Comparison of ENCODE assay signal across 22 mouse cellular contexts in the genomic region with DNA sequence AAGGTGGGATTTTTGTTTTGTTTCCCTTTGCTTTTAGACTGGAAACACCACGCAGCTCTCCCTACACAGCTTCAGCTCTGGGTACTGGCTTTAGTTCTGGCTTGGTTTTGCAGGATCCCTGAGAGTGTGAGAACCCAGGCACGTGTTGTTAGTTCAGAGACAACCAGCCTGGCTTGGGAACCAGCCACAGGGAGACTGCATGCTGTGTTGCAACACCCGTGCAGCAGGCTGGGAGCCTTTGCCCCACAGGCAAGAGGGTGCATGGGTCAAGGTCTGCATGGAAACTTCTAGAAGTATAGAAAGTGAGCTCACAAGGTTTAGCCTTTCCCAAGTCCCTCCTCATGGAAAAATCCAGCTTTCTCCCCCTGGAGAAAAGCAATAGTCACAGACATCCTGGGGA. TPM values are rescaled to one million over a fixed set of nuclear protein-coding genes. Genes with fewer than 3 reads are reported as not detected.
A peak's percentile ranks its signal among the peaks of the same experiment; 100 is the strongest.
DNase-seq lines count a peak whose midpoint lies in the region; ATAC-seq and TF ChIP-seq lines count a peak whose summit lies in the region.
"Had no signal": no experiment of that assay in that cellular context is flagged by ENCODE, and none has a peak within 500 bp of the region (broad histone marks: within the 10 kb centered on the region; RNA-seq: fewer than 3 reads in every experiment).

No protein-coding gene starts in this region.

- peak; percentile 75 for DNase-seq in liver, adult 2 months (ENCODE audit: extremely low read depth, low read depth, low spot score)
- no peak for DNase-seq in liver, postnatal 0 days
- no peak for DNase-seq in layer of hippocampus, postnatal 10 days (ENCODE audit: low spot score in 2 of 2)
- no peak for DNase-seq in right cerebral cortex, postnatal 14 days
- DNase-seq: cerebellum, adult 18-20 months; cerebellum, adult 9-11 months; gastrocnemius, postnatal 10 days; heart, adult 18-20 months; heart, postnatal 14 days had no signal

- no peak overlapping the region for H3K9ac ChIP-seq in intestine, embryonic 15.5 days
- H3K9ac ChIP-seq in intestine, postnatal 0 days (ENCODE audit: low read depth, low read length) = no peak overlapping the region
- no peak overlapping the region for H3K9ac ChIP-seq in liver, adult 2 months (ENCODE audit: low read depth, low read length)
- H3K9ac ChIP-seq in liver, postnatal 0 days (replicated peaks) = no peak overlapping the region
- H3K9ac ChIP-seq: embryonic facial prominence, embryonic 12.5 days; forebrain, embryonic 15.5 days; heart, embryonic 15.5 days; hindbrain, embryonic 13.5 days had no signal

- H3K27me3 ChIP-seq in intestine, embryonic 15.5 days (replicated peaks) = no peaks in the 10 kb centered on the region
- H3K27me3 ChIP-seq in intestine, postnatal 0 days (replicated peaks; ENCODE audit: control insufficient read depth, insufficient read depth, low read length) = no peaks in the 10 kb centered on the region
- no peaks in the 10 kb centered on the region for H3K27me3 ChIP-seq in liver, adult 2 months (ENCODE audit: control insufficient read depth, insufficient read depth, low read length)
- no peaks in the 10 kb centered on the region for H3K27me3 ChIP-seq in liver, postnatal 0 days (ENCODE audit: insufficient read depth, low read length)
- H3K27me3 ChIP-seq: forebrain, embryonic 15.5 days; heart, embryonic 15.5 days had no signal

- no peaks in the 10 kb centered on the region for H3K4me1 ChIP-seq in intestine, embryonic 15.5 days (replicated peaks)
- no peaks in the 10 kb centered on the region for H3K4me1 ChIP-seq in intestine, postnatal 0 days (replicated peaks; ENCODE audit: control insufficient read depth, insufficient read depth, low read length)
- H3K4me1 ChIP-seq in brown adipose tissue, adult 24 weeks (ENCODE audit: control insufficient read depth, insufficient read depth, insufficient read length, low read length) = no peaks in the 10 kb centered on the region
- H3K4me1 ChIP-seq in liver, adult 2 months (ENCODE audit: control insufficient read depth, insufficient read depth, low read length) = no peaks in the 10 kb centered on the region
- no peaks in the 10 kb centered on the region for H3K4me1 ChIP-seq in liver, postnatal 0 days (ENCODE audit: insufficient read depth)
- H3K4me1 ChIP-seq: embryonic facial prominence, embryonic 12.5 days; forebrain, embryonic 15.5 days; heart, embryonic 15.5 days; hindbrain, embryonic 13.5 days had no signal

- WGBS in intestine, embryonic 15.5 days = 48% methylated on average over 3 of the region's 3 CpGs
- 42% methylated on average over 3 of the region's 3 CpGs for WGBS in intestine, postnatal 0 days
- WGBS in liver, adult 2 months = 27% methylated on average over 3 of the region's 3 CpGs
- 46% methylated on average over 3 of the region's 3 CpGs for WGBS in liver, postnatal 0 days (ENCODE audit: insufficient replicate concordance)

- TF ChIP-seq POLR2A in liver, adult 2 months (IDR thresholded peaks at IDR 0.05; ENCODE audit: extremely low read depth, insufficient read depth, low read length) = no peak

- no peak for TF ChIP-seq CTCF in intestine, postnatal 0 days (IDR thresholded peaks at IDR 0.05; ENCODE audit: low read depth)
- no peak for TF ChIP-seq CTCF in liver, adult 2 months (IDR thresholded peaks at IDR 0.05; ENCODE audit: low read depth, low read length)
- no peak for TF ChIP-seq CTCF in liver, postnatal 0 days (IDR thresholded peaks at IDR 0.05; ENCODE audit: low read depth)

- H3K27ac ChIP-seq in intestine, embryonic 15.5 days = no peak overlapping the region
- no peak overlapping the region for H3K27ac ChIP-seq in intestine, postnatal 0 days (ENCODE audit: low read depth, low read length)
- H3K27ac ChIP-seq in brown adipose tissue, adult 24 weeks (replicated peaks; ENCODE audit: low read depth, low read length) = peak overlapping the region; percentile 65
- no peak overlapping the region for H3K27ac ChIP-seq in liver, adult 2 months (replicated peaks; ENCODE audit: insufficient read depth, low read depth, low read length)
- no peak overlapping the region for H3K27ac ChIP-seq in liver, postnatal 0 days (ENCODE audit: low read depth)
- H3K27ac ChIP-seq: embryonic facial prominence, embryonic 12.5 days; forebrain, embryonic 15.5 days; heart, embryonic 15.5 days; hindbrain, embryonic 13.5 days; hindbrain, postnatal 0 days had no signal

- no peaks in the 10 kb centered on the region for H3K9me3 ChIP-seq in intestine, embryonic 15.5 days
- H3K9me3 ChIP-seq in intestine, postnatal 0 days (ENCODE audit: control insufficient read depth) = no peaks in the 10 kb centered on the region
- H3K9me3 ChIP-seq in liver, postnatal 0 days (ENCODE audit: low read length) = no peaks in the 10 kb centered on the region
- H3K9me3 ChIP-seq: embryonic facial prominence, embryonic 12.5 days; forebrain, embryonic 15.5 days; heart, embryonic 15.5 days; hindbrain, embryonic 13.5 days had no signal

- no peak overlapping the region for H3K4me2 ChIP-seq in intestine, embryonic 15.5 days (replicated peaks)
- no peak overlapping the region for H3K4me2 ChIP-seq in intestine, postnatal 0 days (replicated peaks; ENCODE audit: low read depth)
- H3K4me2 ChIP-seq in liver, postnatal 0 days (ENCODE audit: low read depth, low read length) = no peak overlapping the region
- H3K4me2 ChIP-seq: embryonic facial prominence, embryonic 12.5 days; forebrain, embryonic 15.5 days; heart, embryonic 11.5 days; heart, embryonic 15.5 days; hindbrain, embryonic 13.5 days had no signal

- no peaks in the 10 kb centered on the region for H3K79me2 ChIP-seq in liver, adult 2 months (ENCODE audit: control insufficient read depth, insufficient read depth, low read length)

- H3K36me3 ChIP-seq in intestine, embryonic 15.5 days = no peaks in the 10 kb centered on the region
- no peaks in the 10 kb centered on the region for H3K36me3 ChIP-seq in intestine, postnatal 0 days (ENCODE audit: control insufficient read depth, insufficient read depth)
- H3K36me3 ChIP-seq in liver, adult 2 months (ENCODE audit: control insufficient read depth, insufficient read depth, low read length) = no peaks in the 10 kb centered on the region
- no peaks in the 10 kb centered on the region for H3K36me3 ChIP-seq in liver, postnatal 0 days (replicated peaks; ENCODE audit: insufficient read depth, low read length)
- H3K36me3 ChIP-seq: embryonic facial prominence, embryonic 12.5 days; forebrain, embryonic 15.5 days; heart, embryonic 15.5 days; hindbrain, embryonic 13.5 days had no signal

- no peak for TF ChIP-seq EP300 in liver, postnatal 0 days (IDR thresholded peaks at IDR 0.05; ENCODE audit: low read depth)

- ATAC-seq in intestine, embryonic 15.5 days = 0 out of 2 replicates have a peak, but pooled peaks have one; percentile 63
- no peak for ATAC-seq in intestine, postnatal 0 days
- ATAC-seq in liver, postnatal 0 days = peak; percentile 53; the same call in 1 of the 2 replicates
- ATAC-seq: forebrain, embryonic 15.5 days; hindbrain, postnatal 0 days had no signal

- H3K4me3 ChIP-seq in intestine, embryonic 15.5 days (replicated peaks) = no peak overlapping the region
- no peak overlapping the region for H3K4me3 ChIP-seq in intestine, postnatal 0 days (ENCODE audit: low read depth, low read length)
- H3K4me3 ChIP-seq in brown adipose tissue, adult 24 weeks (ENCODE audit: insufficient read depth, low read depth, low read length) = no peak overlapping the region
- no peak overlapping the region for H3K4me3 ChIP-seq in liver, adult 2 months (ENCODE audit: insufficient read depth, low read depth, low read length)
- H3K4me3 ChIP-seq in liver, postnatal 0 days (ENCODE audit: low read depth, low read length) = no peak overlapping the region
- H3K4me3 ChIP-seq: embryonic facial prominence, embryonic 12.5 days; forebrain, embryonic 15.5 days; heart, embryonic 15.5 days; hindbrain, embryonic 13.5 days had no signal

RNA-seq across cellular contexts. Expression of a gene that starts 38.5 kb away (rescaled TPM):
- polyA plus RNA-seq in intestine, embryonic 15.5 days (2015; fragmentation: Nextera tagmentation; extraction: Ambion mirVana) = 0.06 and 0.15 TPM in 2 replicates
- polyA plus RNA-seq in intestine, postnatal 0 days (2015; fragmentation: Nextera tagmentation; extraction: Ambion mirVana) = not detected in 2 replicates
- not detected in 2 replicates for polyA plus RNA-seq in brown adipose tissue, adult 24 weeks (2012; ENCODE audit: insufficient read depth, insufficient read length, missing spikeins)
- total RNA-seq in liver, adult 2 months (2014; rRNA removed) = not detected in 2 replicates
- polyA plus RNA-seq in liver, adult 2 months (2012; rRNA removed) = not detected in 2 replicates
- polyA plus RNA-seq in liver, postnatal 0 days (2015; fragmentation: Nextera tagmentation; extraction: Ambion mirVana) = not detected in 2 replicates
- 1 to 10 TPM; 1.6 to 1.9 TPM for total RNA-seq in layer of hippocampus, postnatal 10 days (2021)
- total RNA-seq: gastrocnemius, postnatal 10 days; gastrocnemius, postnatal 4 days; heart, adult 18-20 months; heart, postnatal 14 days; hematopoietic stem cell, adult 5-6 weeks had no signal

RNA-seq across cellular contexts. Expression of a gene that starts 38.6 kb away (rescaled TPM):
- polyA plus RNA-seq in intestine, embryonic 15.5 days (2015; fragmentation: Nextera tagmentation; extraction: Ambion mirVana) = not detected in 2 replicates
- not detected in 2 replicates for polyA plus RNA-seq in intestine, postnatal 0 days (2015; fragmentation: Nextera tagmentation; extraction: Ambion mirVana)
- polyA plus RNA-seq in brown adipose tissue, adult 24 weeks (2012; ENCODE audit: insufficient read depth, insufficient read length, missing spikeins) = not detected in 2 replicates
- 0.18 TPM in 1 of 2 replicates, not detected in the other for total RNA-seq in liver, adult 2 months (2014; rRNA removed)
- 0.15 and 0.18 TPM in 2 replicates for polyA plus RNA-seq in liver, adult 2 months (2012; rRNA removed)
- polyA plus RNA-seq in liver, postnatal 0 days (2015; fragmentation: Nextera tagmentation; extraction: Ambion mirVana) = not detected in 2 replicates
- not detected for total RNA-seq in layer of hippocampus, postnatal 10 days (2021)
- total RNA-seq: heart, adult 18-20 months; heart, postnatal 14 days; hindbrain, postnatal 0 days had no signal
- polyA plus RNA-seq: heart, embryonic 15.5 days; hindbrain, embryonic 13.5 days; intestine, embryonic 14.5 days had no signal

RNA-seq across cellular contexts. Expression of a gene that starts 52.5 kb away (rescaled TPM):
- polyA plus RNA-seq in intestine, embryonic 15.5 days (2015; fragmentation: Nextera tagmentation; extraction: Ambion mirVana) = 0.95 and 1.1 TPM in 2 replicates
- polyA plus RNA-seq in intestine, postnatal 0 days (2015; fragmentation: Nextera tagmentation; extraction: Ambion mirVana) = 0.17 and 0.51 TPM in 2 replicates
- not detected in 2 replicates for polyA plus RNA-seq in brown adipose tissue, adult 24 weeks (2012; ENCODE audit: insufficient read depth, insufficient read length, missing spikeins)
- not detected in 2 replicates for total RNA-seq in liver, adult 2 months (2014; rRNA removed)
- polyA plus RNA-seq in liver, adult 2 months (2012; rRNA removed) = not detected in 2 replicates
- 0.25 and 0.40 TPM in 2 replicates for polyA plus RNA-seq in liver, postnatal 0 days (2015; fragmentation: Nextera tagmentation; extraction: Ambion mirVana)
- total RNA-seq in layer of hippocampus, postnatal 10 days (2021) = not detected
- total RNA-seq: gastrocnemius, postnatal 10 days; gastrocnemius, postnatal 4 days; heart, adult 18-20 months; heart, postnatal 14 days; hindbrain, postnatal 0 days had no signal
- polyA plus RNA-seq: frontal cortex, adult 2 months had no signal
